Mouse (Mus musculus) spleen, adult 2 months (tissue): ENCODE measurements around the gene Paxx.

Experiments
- CTCF ChIP-seq: fragments of 200-500 bp; IDR thresholded peaks from 2 replicates; pipeline ENCODE4 v1.5.1; 2011; ENCODE audit warnings: mild to moderate bottlenecking, inconsistent platforms; ENCODE audit not compliant: insufficient read depth, insufficient read length, insufficient replicate concordance; ENCODE audit errors: extremely low read depth
- POLR2A ChIP-seq: fragments of 200-500 bp; IDR thresholded peaks from 2 replicates; pipeline ENCODE4 v1.6.1; 2011; ENCODE audit warnings: low read depth, low read length, inconsistent platforms

- TF ChIP-seq CTCF (no peak), POLR2A (no peak)
Measured at GRCm38 (mm10) chr2:25472550-25472949, 11.7 kb upstream of the Paxx start.
